Mouse (Mus musculus) stomach, postnatal 0 days (tissue): Measurements from ENCODE around the gene Tpcn1.

ENCODE experiments used
- CTCF ChIP-seq: IDR thresholded peaks from 2 replicates; pipeline ENCODE4 v1.5.1; 2016; ENCODE audit warnings: antibody characterized with exemption, low read depth, mild to moderate bottlenecking, moderate library complexity
- EP300 ChIP-seq: optimal IDR thresholded peaks from 2 replicates; pipeline ENCODE3; 2016; ENCODE audit warnings: antibody characterized with exemption

- TF ChIP-seq CTCF (no peak), EP300 (no peak)
These were observed 82.0 kb downstream of the Tpcn1 start for GRCm38 (mm10) chr5:120506490-120506889.
